Mouse (Mus musculus): Measurements from ENCODE around the gene Eif4e2.

Gene Eif4e2

DNA sequence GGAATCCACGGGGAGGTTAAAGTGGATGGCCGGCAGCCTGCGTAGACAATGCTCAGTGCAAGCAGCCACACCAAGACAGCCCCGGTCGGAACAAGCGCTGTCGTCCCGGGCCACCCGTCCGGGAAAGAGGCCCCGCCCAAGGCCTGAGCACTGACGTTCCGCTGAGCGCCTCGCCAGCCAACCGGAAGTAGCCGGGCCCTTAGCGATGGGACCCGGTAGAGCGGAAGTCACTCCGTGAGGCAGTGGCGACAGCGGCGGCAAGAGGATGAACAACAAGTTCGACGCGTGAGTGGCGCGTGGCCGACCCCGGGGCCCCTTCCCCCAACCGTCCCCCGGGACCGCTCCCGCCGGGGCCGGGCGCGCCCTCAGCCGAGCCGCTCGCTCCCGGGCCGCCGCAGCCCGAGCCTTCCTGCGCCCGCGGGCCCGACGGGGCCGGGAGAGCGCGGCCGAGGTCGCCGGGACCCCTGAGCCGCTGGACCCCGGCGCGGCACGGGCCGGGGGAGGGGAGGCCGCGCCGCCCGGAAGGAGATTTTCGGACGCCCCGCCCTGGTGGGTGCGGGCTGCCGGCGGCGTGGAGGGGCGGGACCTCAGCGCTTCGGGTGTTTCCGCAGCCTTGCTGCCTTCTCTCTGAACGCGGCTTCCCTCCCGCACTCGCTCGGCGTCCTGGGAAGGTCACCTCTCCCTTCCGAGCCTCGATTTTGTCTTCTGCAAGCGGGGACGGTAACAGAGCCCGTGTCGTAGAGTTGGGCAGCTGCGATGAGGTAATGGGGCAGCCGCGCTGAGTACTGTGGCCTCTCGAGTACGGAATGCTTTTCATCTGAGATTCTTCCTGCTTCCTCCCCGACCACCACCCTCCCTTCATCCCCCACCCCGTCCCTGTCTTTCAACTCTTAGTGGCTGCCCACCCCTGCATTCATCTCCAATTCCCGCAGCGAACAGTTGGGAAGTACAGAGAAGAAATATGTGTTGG is at the start of gene Eif4e2:
TSS of gene Eif4e2 (plus strand) at position 180 of the 970 bp plus-strand sequence.
- Histone ChIP-seq H3K36me3 (ENCODE audit: control insufficient read depth, insufficient read depth, low read length, poor library complexity, severe bottlenecking) (0 out of 2 replicates have a peak, but pooled peaks cover 2% of the 10 kb centered on the region), H3K27me3 (ENCODE audit: control insufficient read depth, insufficient read depth, low read length, poor library complexity, severe bottlenecking) (no peaks in the 10 kb centered on the region)
- peak; percentile 95 for DNase-seq (ENCODE audit: low read depth, low spot score)

DNA sequence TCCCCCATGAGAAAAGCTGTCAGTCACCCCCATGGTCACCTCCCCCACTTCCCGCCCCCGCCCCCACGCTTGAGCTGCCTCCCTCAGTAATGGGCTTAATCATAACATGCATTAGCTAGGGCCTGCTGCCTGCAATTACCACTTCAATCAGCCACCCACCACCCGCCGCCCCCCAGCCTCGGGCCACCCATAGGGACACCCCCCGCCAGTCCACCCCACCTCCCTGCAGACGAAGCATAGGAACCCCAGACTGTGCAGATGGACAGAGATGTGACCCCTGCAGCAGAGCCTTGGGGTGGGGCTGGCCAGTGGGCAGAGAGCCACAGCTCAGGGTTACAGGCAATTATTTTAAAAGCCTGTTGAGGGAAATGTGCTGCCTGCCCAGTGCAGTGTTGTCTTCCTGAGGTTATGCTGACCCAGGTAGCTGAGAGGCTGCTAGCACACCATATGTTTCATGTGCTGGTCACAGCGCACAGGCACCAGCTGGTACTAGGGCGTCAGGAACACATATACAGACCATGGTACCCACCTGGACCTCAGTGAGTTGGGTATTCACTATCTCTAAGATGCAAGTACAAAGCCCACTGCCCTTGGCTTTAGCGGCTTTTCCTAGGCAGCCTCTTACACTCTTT is 49.4 kb upstream of the Eif4e2 start:
- H3K36me3 ChIP-seq (ENCODE audit: control insufficient read depth, insufficient read depth, low read length, poor library complexity, severe bottlenecking), result no peaks in the 10 kb centered on the region
- H3K27me3 ChIP-seq (ENCODE audit: control insufficient read depth, insufficient read depth, low read length, poor library complexity, severe bottlenecking), result no peaks in the 10 kb centered on the region
- DNase-seq (ENCODE audit: low read depth, low spot score), result no peak

DNA sequence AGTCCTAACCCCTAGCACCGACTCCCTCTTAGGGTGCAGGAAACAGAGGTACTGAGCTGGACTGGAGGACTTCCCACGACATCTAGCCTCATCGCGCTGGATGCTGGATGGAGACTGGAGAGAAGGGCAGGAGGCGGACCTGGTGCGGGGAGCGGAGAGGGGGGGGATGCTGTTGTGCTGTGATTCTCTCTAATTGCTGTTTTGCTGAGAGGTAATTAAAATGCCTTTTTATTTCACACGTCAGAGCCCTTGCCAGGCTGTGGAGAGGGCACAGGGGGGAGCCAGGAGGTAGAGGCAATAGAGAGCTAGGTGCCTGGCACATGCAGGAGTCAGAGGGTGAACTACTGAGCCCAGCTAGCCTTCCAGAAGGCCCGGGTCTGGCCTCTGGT is 48.9 kb upstream of the Eif4e2 start:
- Histone ChIP-seq H3K36me3 (ENCODE audit: control insufficient read depth, insufficient read depth, low read length, poor library complexity, severe bottlenecking) (no peaks in the 10 kb centered on the region), H3K27me3 (ENCODE audit: control insufficient read depth, insufficient read depth, low read length, poor library complexity, severe bottlenecking) (no peaks in the 10 kb centered on the region)
- DNase-seq (ENCODE audit: low read depth, low spot score), result no peak

DNA sequence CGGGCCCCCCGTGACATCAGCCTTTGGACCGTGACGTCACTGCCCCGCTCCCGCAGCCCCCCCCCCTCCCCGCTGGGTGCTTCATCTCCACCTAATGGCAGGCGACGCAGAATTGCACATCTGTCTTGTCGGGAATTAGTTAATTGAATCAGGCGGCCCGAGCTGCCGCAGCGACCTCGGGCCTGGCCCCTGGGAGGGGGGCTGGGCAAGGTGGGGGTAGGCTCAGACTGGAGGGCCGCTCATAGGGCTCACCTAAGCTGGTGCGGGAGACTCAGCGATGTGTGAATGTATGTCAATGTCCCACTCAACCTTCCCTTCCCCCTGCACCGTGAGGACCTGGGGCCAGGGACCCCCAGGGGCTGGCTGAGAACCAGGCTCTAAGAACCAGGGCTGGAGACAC is 43.3 kb upstream of the Eif4e2 start:
- H3K27me3 ChIP-seq (ENCODE audit: control insufficient read depth, insufficient read depth, low read length, poor library complexity, severe bottlenecking), result no peaks in the 10 kb centered on the region
- no peaks in the 10 kb centered on the region for H3K36me3 ChIP-seq (ENCODE audit: control insufficient read depth, insufficient read depth, low read length, poor library complexity, severe bottlenecking)
- no peak for DNase-seq (ENCODE audit: low read depth, low spot score)

DNA sequence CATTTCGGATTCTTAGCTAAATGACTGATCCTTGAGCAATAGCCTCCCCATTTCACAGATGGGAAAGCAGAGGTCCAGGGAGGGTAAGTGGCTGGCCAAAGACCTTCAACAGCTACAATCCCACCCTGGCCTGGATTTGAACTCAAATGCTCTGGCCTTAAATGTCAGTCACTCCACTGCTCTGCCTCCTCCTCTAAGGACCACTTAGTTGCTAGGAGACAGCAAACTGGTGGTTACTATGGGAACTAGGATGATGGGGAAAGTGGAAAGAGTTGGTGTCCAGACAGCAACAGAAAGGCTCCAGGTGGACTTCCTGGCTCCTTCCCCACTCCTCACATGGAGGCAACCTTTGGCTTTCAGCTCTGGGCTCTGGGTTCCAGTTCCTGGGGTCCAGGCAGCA is 42.4 kb upstream of the Eif4e2 start:
- DNase-seq (ENCODE audit: low read depth, low spot score), result no peak
- no peaks in the 10 kb centered on the region for H3K27me3 ChIP-seq (ENCODE audit: control insufficient read depth, insufficient read depth, low read length, poor library complexity, severe bottlenecking)

DNA sequence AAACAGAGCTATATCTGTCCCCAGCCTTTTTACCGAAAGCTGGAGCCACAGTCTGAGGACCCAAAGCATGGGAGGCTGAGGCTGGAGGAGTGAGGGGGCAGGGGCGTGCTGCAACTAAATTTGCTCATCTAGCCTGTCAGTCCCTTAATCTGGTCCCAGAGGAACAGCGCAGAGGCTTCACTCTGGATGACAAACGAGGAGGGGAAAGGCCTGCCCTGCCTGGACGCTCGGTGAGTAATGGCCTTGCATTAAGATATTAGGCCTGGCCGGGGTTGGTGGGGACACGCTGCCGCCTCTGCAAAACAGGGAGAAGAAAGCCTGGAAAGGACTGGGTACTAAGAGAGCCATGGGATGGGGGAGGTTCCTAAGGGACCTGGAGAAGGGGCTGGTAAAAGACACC is 41.4 kb upstream of the Eif4e2 start:
- H3K27me3 ChIP-seq (ENCODE audit: control insufficient read depth, insufficient read depth, low read length, poor library complexity, severe bottlenecking), result no peaks in the 10 kb centered on the region
- DNase-seq (ENCODE audit: low read depth, low spot score), result no peak
- no peaks in the 10 kb centered on the region for H3K36me3 ChIP-seq (ENCODE audit: control insufficient read depth, insufficient read depth, low read length, poor library complexity, severe bottlenecking)

More for the DNA sequence above, 42.4 kb upstream of the Eif4e2 start:
- H3K36me3 ChIP-seq (ENCODE audit: control insufficient read depth, insufficient read depth, low read length, poor library complexity, severe bottlenecking), result no peaks in the 10 kb centered on the region

DNA sequence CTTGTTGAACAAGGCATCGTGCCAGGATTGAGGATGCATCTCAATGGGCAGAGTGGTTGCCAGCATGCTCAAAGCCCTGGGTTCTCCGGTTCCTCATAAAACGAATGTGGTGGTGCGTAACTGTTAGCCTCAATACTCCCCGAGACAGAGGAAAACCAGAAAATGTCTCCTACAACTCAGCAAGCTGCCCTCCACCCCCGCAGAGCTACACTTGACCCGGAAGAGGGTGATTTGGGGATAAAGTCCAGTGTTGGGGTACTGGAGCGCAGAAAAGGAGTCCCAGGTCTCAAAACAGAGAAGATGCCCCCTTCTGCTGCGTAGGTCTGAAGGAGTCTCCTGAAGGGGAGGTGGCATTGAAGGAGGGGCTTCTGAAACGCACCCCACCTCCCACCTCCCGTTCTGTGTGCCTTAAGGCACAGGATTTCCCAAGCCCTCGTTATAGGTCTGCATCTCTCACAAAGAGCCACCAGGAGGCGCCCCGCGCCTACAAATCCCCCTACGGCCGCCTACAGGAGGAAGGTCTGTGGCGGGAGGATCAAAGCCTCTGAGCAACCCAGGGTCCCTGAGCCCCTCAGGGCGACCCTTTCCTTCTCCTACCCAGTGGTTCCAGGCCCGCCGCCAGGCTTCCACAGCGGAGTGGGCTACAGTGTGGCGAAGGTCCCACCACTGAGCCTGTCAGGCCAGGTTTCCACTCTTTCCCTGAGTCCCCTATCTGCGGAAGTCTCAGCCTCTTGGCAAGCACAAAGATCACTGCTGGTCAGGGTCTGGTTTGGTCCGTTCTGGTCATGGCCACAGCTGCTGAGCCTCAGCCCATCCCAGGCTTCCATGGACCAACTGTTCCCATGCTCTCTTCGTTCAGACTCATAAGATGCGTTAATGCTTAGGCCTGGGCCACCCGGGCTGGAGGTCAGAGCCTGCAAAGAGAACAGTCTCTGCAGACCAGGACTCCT is 39.4 kb upstream of the Eif4e2 start:
- Histone ChIP-seq H3K27me3 (ENCODE audit: control insufficient read depth, insufficient read depth, low read length, poor library complexity, severe bottlenecking) (no peaks in the 10 kb centered on the region), H3K36me3 (ENCODE audit: control insufficient read depth, insufficient read depth, low read length, poor library complexity, severe bottlenecking) (no peaks in the 10 kb centered on the region)
- peak; percentile 65 for DNase-seq (ENCODE audit: low read depth, low spot score)

DNA sequence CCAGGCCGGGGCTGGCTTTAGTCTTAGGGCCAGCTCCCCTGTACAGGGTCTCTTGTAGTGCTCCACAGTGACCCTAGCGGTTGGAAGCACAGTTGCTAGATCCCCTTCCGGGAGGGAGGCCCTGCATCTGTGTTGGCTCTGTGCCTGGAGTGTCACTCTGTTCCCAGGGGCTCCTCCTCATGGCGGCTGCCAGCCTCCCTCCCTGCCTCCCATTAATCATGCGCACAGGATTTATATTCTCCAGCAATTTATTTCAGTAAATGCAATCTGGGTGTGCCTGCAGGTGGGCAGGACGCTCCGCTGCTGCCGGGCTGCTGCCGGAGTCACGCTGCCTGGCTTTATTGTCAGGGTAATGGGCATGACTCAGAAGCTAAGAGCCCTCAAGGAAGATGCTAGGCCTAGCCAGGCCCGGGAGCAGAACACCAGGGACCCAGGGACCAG is 37.8 kb upstream of the Eif4e2 start:
- no peaks in the 10 kb centered on the region for H3K36me3 ChIP-seq (ENCODE audit: control insufficient read depth, insufficient read depth, low read length, poor library complexity, severe bottlenecking)
- no peak for DNase-seq (ENCODE audit: low read depth, low spot score)

DNA sequence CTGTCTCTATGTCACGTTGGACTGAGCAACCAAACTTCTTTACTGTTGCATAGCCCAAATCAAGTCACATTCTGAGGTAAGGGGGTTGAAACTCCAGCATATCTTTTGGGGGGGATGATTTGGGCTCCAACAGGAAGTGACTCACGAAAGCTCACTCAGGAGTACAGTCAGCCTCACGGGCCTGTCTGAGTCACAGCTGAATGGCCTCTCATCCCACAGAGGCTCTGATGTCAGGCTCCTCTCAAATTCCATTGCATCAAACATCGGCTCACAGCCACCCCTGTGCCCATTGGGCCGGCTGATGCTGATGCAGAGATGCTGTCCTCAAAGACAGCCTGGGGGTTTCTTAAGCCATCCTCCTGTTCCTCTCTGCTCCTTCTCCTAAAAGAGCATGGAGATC is 32.8 kb upstream of the Eif4e2 start:
- H3K27me3 ChIP-seq (ENCODE audit: control insufficient read depth, insufficient read depth, low read length, poor library complexity, severe bottlenecking), result no peaks in the 10 kb centered on the region
- H3K36me3 ChIP-seq (ENCODE audit: control insufficient read depth, insufficient read depth, low read length, poor library complexity, severe bottlenecking), result no peaks in the 10 kb centered on the region
- DNase-seq (ENCODE audit: low read depth, low spot score), result peak; percentile 44

More for the DNA sequence above, 37.8 kb upstream of the Eif4e2 start:
- no peaks in the 10 kb centered on the region for H3K27me3 ChIP-seq (ENCODE audit: control insufficient read depth, insufficient read depth, low read length, poor library complexity, severe bottlenecking)

DNA sequence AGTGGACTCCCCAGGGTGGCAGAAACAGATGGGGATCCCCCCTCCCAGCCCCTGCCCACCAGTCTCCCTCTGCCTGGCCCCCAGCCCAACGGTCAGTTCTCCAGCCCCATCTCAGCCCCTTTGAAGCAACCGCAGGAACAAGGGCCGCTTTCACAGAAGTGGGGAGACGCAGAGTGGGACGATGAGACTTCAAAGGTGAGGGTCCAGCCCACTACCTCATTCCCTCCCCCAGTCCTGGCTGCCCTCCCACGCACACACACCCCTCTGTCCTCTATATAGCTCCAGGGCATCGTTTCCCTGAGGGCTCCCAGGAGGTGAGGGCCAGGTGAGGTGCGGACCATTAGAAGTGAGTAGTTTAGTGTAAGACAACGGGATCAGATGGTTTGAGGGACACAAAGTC is 30.7 kb upstream of the Eif4e2 start, which contains the start of gene Prss56:
TSS of gene Prss56 (plus strand) at position 301 of the 400 bp plus-strand sequence.
- Histone ChIP-seq H3K36me3 (ENCODE audit: control insufficient read depth, insufficient read depth, low read length, poor library complexity, severe bottlenecking) (no peaks in the 10 kb centered on the region), H3K27me3 (ENCODE audit: control insufficient read depth, insufficient read depth, low read length, poor library complexity, severe bottlenecking) (no peaks in the 10 kb centered on the region)
- no peak for DNase-seq (ENCODE audit: low read depth, low spot score)

DNA sequence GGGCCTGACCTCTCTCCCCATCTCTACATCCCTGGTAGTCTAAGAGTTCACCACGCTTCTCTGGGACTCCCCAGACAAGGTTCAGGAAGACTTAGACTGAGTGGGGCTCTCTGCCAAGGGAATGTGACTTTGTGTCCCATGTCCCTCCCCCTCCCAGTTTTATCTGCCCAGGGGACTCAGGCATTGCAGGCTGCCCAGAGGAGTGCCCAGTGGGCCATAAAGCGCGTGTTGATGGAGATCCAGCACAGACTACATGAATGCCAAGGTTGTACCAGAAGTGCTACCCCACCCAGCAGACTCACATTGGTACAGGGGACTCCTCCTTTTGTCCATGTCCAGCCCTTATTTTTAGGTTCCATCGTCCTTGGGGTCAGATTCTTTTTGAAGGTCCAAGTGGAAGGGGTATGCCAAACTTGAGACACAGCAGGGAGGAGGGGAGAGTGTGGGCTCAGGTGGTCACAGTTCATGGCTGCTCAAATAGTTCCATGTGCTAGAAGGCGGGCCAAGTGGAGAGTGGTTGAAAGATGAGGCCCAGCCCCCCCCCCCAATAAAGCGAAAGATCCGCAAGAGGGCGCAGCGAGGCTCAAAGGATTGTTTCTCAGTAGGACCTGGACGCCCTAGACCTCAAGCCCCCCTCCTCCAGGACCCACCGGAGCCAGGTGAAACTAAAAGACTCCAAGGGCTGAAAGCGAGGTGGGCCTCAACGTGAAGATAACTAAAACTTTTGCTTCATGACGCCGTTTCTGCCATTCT is 29.5 kb upstream of the Eif4e2 start:
- Histone ChIP-seq H3K36me3 (ENCODE audit: control insufficient read depth, insufficient read depth, low read length, poor library complexity, severe bottlenecking) (no peaks in the 10 kb centered on the region), H3K27me3 (ENCODE audit: control insufficient read depth, insufficient read depth, low read length, poor library complexity, severe bottlenecking) (no peaks in the 10 kb centered on the region; the same call in 1 of the 2 replicates)
- peak; percentile 18 for DNase-seq (ENCODE audit: low read depth, low spot score)

DNA sequence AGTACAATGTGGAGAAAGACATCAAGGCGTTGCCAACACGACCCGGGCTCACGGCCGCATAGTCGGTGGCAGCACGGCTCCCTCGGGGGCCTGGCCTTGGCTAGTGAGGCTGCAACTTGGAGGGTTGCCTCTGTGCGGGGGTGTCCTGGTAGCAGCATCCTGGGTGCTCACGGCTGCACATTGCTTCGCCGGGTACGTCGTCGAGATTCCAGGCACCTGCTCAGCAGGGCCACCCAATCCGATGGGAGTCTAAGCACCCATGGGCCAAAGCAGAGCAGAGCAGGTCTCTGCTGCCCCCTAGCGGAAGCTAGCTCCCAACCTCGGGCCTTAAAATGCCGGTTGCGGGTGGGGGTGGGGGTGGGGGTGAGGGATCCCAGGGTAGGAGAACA is 29.0 kb upstream of the Eif4e2 start:
- DNase-seq (ENCODE audit: low read depth, low spot score), result peak; percentile 83
- Histone ChIP-seq H3K36me3 (ENCODE audit: control insufficient read depth, insufficient read depth, low read length, poor library complexity, severe bottlenecking) (no peaks in the 10 kb centered on the region), H3K27me3 (ENCODE audit: control insufficient read depth, insufficient read depth, low read length, poor library complexity, severe bottlenecking) (no peaks in the 10 kb centered on the region; the same call in 1 of the 2 replicates)

DNA sequence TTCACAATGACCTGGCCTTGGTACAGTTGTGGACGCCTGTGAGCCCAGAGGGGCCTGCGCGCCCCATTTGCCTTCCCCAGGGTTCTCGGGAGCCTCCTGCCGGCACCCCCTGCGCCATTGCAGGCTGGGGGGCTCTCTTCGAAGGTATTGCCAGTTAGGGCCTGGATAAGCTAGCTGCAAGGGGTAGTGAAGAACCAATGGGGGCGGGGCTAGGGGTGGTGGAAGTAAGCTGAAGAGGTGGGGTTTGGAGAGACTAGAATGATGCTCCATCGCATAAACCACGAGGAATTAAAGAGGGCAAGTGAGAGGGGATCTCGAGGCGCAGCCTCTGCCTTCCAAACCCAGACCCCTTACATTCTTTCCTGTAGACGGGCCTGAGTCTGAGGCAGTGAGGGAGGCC is 28.2 kb upstream of the Eif4e2 start:
- H3K27me3 ChIP-seq (ENCODE audit: control insufficient read depth, insufficient read depth, low read length, poor library complexity, severe bottlenecking), result no peaks in the 10 kb centered on the region; the same call in 1 of the 2 replicates
- DNase-seq (ENCODE audit: low read depth, low spot score), result peak; percentile 25
- no peaks in the 10 kb centered on the region for H3K36me3 ChIP-seq (ENCODE audit: control insufficient read depth, insufficient read depth, low read length, poor library complexity, severe bottlenecking)

Data from splenic B cell, adult 2 months (primary cell).